Mouse (Mus musculus) ES-Bruce4 (cell line): ENCODE data around the gene Fam117a. TPM values are rescaled to one million over a fixed set of nuclear protein-coding genes. Genes with fewer than 3 reads are reported as not detected.

Source experiments
- H3K27ac ChIP-seq: 2 replicates; pipeline ENCODE4 v1.5.1; 2012; ENCODE audit warnings: low read length, inconsistent platforms; ENCODE audit not compliant: insufficient read depth
- H3K27me3 ChIP-seq: 2 replicates; pipeline ENCODE4 v1.6.1; 2012; ENCODE audit warnings: mild to moderate bottlenecking, low read length, inconsistent platforms; ENCODE audit not compliant: control insufficient read depth, poor library complexity, insufficient read depth, severe bottlenecking
- H3K36me3 ChIP-seq: 2 replicates; pipeline ENCODE4 v1.6.1; 2012; ENCODE audit warnings: inconsistent platforms, mild to moderate bottlenecking, low read length, moderate library complexity; ENCODE audit not compliant: control insufficient read depth, poor library complexity, insufficient read depth, severe bottlenecking
- H3K4me1 ChIP-seq: one replicate; pipeline ENCODE4 v1.8.1; 2011; ENCODE audit warnings: low read length; ENCODE audit not compliant: control insufficient read depth, insufficient read depth
- H3K4me3 ChIP-seq: 2 replicates; pipeline ENCODE4 v1.5.1; 2011; ENCODE audit warnings: low read depth, mild to moderate bottlenecking, low read length
- H3K9ac ChIP-seq: 2 replicates; pipeline ENCODE4 v1.6.1; 2012; ENCODE audit warnings: low read depth, mild to moderate bottlenecking, inconsistent platforms; ENCODE audit not compliant: poor library complexity, severe bottlenecking
- H3K9me3 ChIP-seq: replicated peaks from 2 replicates; pipeline ENCODE4 v1.6.1; 2012; ENCODE audit warnings: mild to moderate bottlenecking, low read length, inconsistent platforms; ENCODE audit not compliant: control insufficient read depth, poor library complexity, insufficient read depth, severe bottlenecking
- CTCF ChIP-seq: IDR thresholded peaks from one replicate; pipeline ENCODE4 v1.8.1; 2011; ENCODE audit warnings: low read depth, low read length
- EP300 ChIP-seq: IDR thresholded peaks from 2 replicates; pipeline ENCODE4 v1.6.1; 2011; ENCODE audit warnings: low read depth, low read length; ENCODE audit not compliant: insufficient read depth
- POLR2A ChIP-seq: IDR thresholded peaks from one replicate; pipeline ENCODE4 v1.8.1; 2011; ENCODE audit warnings: low read length; ENCODE audit not compliant: insufficient read depth
- polyA plus RNA-seq: library from polyadenylated mRNA; stranded (reverse); fragments of >200 nt; gene quantifications from 2 replicates; pipeline ENCODE4 v1.2.4, GENCODE M21; 2011; ENCODE audit warnings: low read depth; ENCODE audit not compliant: missing spikeins, insufficient read depth, insufficient read length

The Fam117a gene
- polyA plus RNA-seq, 1 experiment: 36.2 TPM

DNA sequence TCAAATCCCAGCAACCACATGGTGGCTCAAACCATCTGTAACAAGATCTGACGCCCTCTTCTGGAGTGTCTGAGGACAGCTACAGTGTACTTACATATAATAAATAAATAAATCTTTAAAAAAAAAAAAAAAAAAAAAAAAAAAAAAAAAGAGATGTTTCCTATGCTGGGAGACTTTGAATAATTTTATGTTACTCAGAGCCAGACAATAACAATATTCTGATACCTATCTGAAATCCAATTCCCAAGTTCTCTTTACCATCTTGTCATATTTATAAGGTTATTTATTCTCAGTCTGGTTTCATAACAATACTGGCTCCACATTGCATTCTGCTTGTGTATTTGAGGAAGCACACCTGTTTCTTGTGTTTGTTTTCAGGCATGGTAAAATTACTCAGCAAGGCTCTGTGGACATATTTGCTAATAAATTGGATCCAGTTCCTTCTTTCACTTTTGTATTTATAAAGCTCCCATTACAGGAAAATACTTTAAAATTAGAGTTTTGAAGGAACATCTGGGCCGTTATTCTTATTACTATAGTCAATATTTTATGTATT, 84.1 kb downstream of the Fam117a start:
- no peaks in the 10 kb centered on the region for H3K4me1 ChIP-seq
- TF ChIP-seq CTCF (no peak), POLR2A (no peak), EP300 (no peak)
- H3K27ac ChIP-seq: no peak overlapping the region
- no peaks in the 10 kb centered on the region for H3K36me3 ChIP-seq
- H3K9ac ChIP-seq: no peak overlapping the region
- no peaks in the 10 kb centered on the region for H3K9me3 ChIP-seq
- no peaks in the 10 kb centered on the region for H3K27me3 ChIP-seq
- H3K4me3 ChIP-seq: no peak overlapping the region

DNA sequence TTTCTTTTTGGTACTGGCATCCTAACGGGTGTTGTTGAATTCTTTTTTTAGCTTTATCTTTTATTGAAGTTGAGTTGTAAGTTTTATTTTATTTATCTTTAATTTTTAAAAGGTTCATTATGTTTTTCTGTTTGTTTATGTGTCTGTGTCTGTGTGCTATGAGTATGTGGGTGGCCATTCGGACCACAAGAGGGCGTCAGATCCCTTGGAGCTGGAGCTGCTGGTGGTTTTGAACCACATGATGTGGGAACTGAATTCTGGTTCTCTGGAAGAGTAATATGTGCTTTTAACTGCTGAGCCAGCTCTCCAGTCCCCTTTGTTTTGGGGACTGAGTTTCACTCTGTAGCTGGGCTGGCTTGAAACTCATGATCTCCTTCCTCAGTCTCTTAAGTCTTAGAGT, 86.7 kb downstream of the Fam117a start:
- Histone ChIP-seq H3K4me3 (no peak overlapping the region), H3K9ac (no peak overlapping the region), H3K4me1 (no peaks in the 10 kb centered on the region), H3K9me3 (no peaks in the 10 kb centered on the region), H3K27ac (no peak overlapping the region), H3K27me3 (no peaks in the 10 kb centered on the region), H3K36me3 (no peaks in the 10 kb centered on the region)
- TF ChIP-seq CTCF: peak; percentile 68
- no peak for TF ChIP-seq EP300
- TF ChIP-seq POLR2A: no peak

DNA sequence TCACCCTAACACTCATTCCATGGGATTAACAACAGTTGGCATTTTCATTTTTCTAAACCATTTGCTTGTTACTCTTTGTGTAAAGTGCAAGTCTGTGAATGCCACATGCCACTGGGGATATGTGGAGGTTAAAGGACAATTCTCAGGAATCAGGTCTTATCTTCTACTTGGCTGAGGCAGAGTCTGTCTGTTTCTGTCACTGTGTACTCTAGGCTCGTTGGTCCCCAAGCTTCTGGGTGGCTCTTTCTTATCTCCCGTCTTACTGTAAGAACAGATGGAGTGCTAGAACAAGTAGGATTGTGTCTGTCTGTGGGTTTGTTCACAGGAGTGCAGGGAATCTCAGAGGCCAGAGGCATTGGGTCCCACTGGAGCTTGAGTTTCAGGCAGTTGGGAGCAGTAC, 94.5 kb downstream of the Fam117a start:
- no peak overlapping the region for H3K9ac ChIP-seq
- H3K4me3 ChIP-seq: no peak overlapping the region
- H3K27me3 ChIP-seq: no peaks in the 10 kb centered on the region
- TF ChIP-seq POLR2A (no peak), EP300 (no peak), CTCF (no peak)
- no peak overlapping the region; the same call in 1 of the 2 replicates for H3K27ac ChIP-seq
- no peaks in the 10 kb centered on the region for H3K9me3 ChIP-seq
- no peaks in the 10 kb centered on the region; the same call in 1 of the 2 replicates for H3K36me3 ChIP-seq
- H3K4me1 ChIP-seq: no peaks in the 10 kb centered on the region

Other genes starting within 250 kb of the Fam117a start
- gene Dlx3, start 216.9 kb upstream of the Fam117a start, polyA plus RNA-seq: 9.9 and 11.3 TPM in 2 replicates
- 0.96 and 2.0 TPM in 2 replicates for gene Dlx4, start 190.8 kb upstream of the Fam117a start, polyA plus RNA-seq
- not detected in 2 replicates for gene Tac4, start 75.5 kb upstream of the Fam117a start, polyA plus RNA-seq
- gene Kat7, start 26.8 kb upstream of the Fam117a start, polyA plus RNA-seq: 129 and 133 TPM in 2 replicates
- gene Slc35b1, start 47.7 kb downstream of the Fam117a start, polyA plus RNA-seq: 47.7 and 51.5 TPM in 2 replicates
- gene Spop, start 77.1 kb downstream of the Fam117a start, polyA plus RNA-seq: 38.5 and 40.4 TPM in 2 replicates
- 0.75 and 0.85 TPM in 2 replicates for gene Nxph3, start 177.6 kb downstream of the Fam117a start, polyA plus RNA-seq